Mouse (Mus musculus) stomach, postnatal 0 days (tissue): ENCODE results near the gene Tbc1d9b. TPM values are rescaled to one million over a fixed set of nuclear protein-coding genes. Genes with fewer than 3 reads are reported as not detected.
A peak's percentile ranks its signal among the peaks of the same experiment; 100 is the strongest.

Experiments
- ATAC-seq: fragments of 200-750 bp; cut with Nextera tagmentation; 2 replicates; pipeline ENCODE4 v1.8.0; 2017; ENCODE audit not compliant: low FRiP score, low TSS enrichment
- DNase-seq: peaks from one replicate; pipeline ENCODE4 v3.0.0-alpha.2; 2016; ENCODE audit warnings: low spot score
- H3K27ac ChIP-seq: fragments of 300-500 bp; sonication (generic); replicated peaks from 2 replicates; pipeline ENCODE4 v1.5.1; 2014; ENCODE audit warnings: mild to moderate bottlenecking, control low read depth
- H3K27me3 ChIP-seq: fragments of 300-500 bp; sonication (generic); 2 replicates; pipeline ENCODE4 v1.6.1; 2014; ENCODE audit warnings: low read length; ENCODE audit not compliant: control insufficient read depth, insufficient read depth
- H3K36me3 ChIP-seq: fragments of 300-500 bp; sonication (generic); 2 replicates; pipeline ENCODE4 v1.6.1; 2014; ENCODE audit warnings: low read length, mixed read lengths; ENCODE audit not compliant: control insufficient read depth, insufficient read depth
- H3K4me1 ChIP-seq: fragments of 300-500 bp; sonication (generic); replicated peaks from 2 replicates; pipeline ENCODE4 v1.6.1; 2014; ENCODE audit warnings: antibody characterized with exemption; ENCODE audit not compliant: control insufficient read depth, insufficient read depth
- H3K4me2 ChIP-seq: fragments of 300-500 bp; sonication (generic); replicated peaks from 2 replicates; pipeline ENCODE4 v1.6.1; 2014; ENCODE audit warnings: low read depth, mild to moderate bottlenecking, control low read depth, moderate library complexity
- H3K4me3 ChIP-seq: fragments of 300-500 bp; sonication (generic); 2 replicates; pipeline ENCODE4 v1.5.1; 2014; ENCODE audit warnings: low read depth, low read length, control low read depth
- H3K9ac ChIP-seq: fragments of 300-500 bp; sonication (generic); 2 replicates; pipeline ENCODE4 v1.6.1; 2014; ENCODE audit warnings: mild to moderate bottlenecking, low read length, control low read depth, mixed read lengths
- H3K9me3 ChIP-seq: fragments of 300-500 bp; sonication (generic); 2 replicates; pipeline ENCODE4 v1.6.1; 2016; ENCODE audit warnings: low read length; ENCODE audit not compliant: control insufficient read depth
- CTCF ChIP-seq: IDR thresholded peaks from 2 replicates; pipeline ENCODE4 v1.5.1; 2016; ENCODE audit warnings: antibody characterized with exemption, low read depth, mild to moderate bottlenecking, moderate library complexity
- EP300 ChIP-seq: optimal IDR thresholded peaks from 2 replicates; pipeline ENCODE3; 2016; ENCODE audit warnings: antibody characterized with exemption
- WGBS: fragments of 180-500 bp; shearing (Covaris S2); extraction: QIAGEN DNeasy Blood & Tissue Kit; methylation state at CpG from one replicate; pipeline ENCODE4 v1.1.7; 2014; 5-methylcytosine and 5-hydroxymethylcytosine counted together
- polyA plus RNA-seq: library from polyadenylated mRNA; unstranded; fragments of >200 nt; fragmentation: Nextera tagmentation; extraction: Ambion mirVana; gene quantifications from 2 replicates; pipeline ENCODE4 v1.2.1, GENCODE M21; 2015

Gene Tbc1d9b
- polyA plus RNA-seq, 1 experiment from 2014 or later, result 13.9 TPM

DNA sequence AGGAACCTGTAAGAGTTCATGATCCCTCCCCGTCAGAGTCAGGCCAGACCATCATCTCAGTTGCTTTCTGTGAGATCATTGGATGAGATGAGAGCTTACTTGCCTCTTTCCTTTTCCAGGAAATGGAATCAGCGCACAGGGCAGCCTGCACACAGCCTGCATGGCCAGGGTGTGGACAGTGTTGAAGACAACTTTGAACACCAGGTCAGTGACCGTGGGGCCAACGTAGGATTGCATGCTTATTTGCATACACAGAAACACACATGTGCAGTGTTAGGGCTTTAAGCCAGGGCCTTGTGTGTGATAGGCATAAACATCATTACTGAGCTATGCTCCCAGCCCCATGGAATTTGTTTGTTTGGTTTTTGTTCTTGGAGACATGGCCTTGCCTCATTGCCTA is 66.3 kb downstream of the Tbc1d9b start:
- H3K9ac ChIP-seq, result no peak overlapping the region
- no peaks in the 10 kb centered on the region for H3K27me3 ChIP-seq
- no peaks in the 10 kb centered on the region for H3K9me3 ChIP-seq
- H3K36me3 ChIP-seq, result peaks cover 25% of the 10 kb centered on the region
- no peak overlapping the region for H3K4me3 ChIP-seq
- DNase-seq, result no peak
- WGBS, result 80% methylated on average over 4 of the region's 4 CpGs
- H3K27ac ChIP-seq, result no peak overlapping the region
- TF ChIP-seq EP300 (no peak), CTCF (no peak)
- no peak overlapping the region for H3K4me2 ChIP-seq
- ATAC-seq, result peak; percentile 43; the same call in 1 of the 2 replicates
- H3K4me1 ChIP-seq, result no peaks in the 10 kb centered on the region

DNA sequence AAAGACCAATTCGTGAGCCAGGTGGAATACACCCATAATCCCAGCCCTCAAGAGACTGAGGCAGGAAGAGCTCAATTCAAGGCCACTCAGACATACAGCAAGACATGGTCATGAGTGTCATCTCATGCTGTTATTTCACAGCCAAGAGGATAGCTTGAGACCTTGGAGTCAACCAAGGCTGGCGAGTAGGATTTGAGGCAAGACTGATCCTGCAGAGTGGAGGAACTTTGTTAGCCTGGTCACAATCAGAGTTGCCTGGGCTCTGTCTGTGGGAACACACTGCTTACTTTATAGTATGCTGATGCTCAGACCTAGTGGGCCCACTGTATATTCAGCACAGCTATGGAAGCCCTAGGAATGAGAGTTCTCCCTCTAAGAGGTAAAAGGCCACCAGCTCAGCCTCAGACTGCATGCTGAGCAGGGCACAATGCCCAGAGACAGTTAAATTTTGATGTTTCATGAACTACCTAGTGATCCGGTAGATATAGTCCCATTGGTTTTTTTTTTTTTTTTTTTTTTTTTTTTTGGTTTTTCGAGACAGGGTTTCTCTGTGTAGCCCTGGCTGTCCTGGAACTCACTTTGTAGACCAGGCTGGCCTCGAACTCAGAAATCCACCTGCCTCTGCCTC is 67.1 kb downstream of the Tbc1d9b start:
- H3K27ac ChIP-seq, result no peak overlapping the region
- TF ChIP-seq EP300 (no peak), CTCF (no peak)
- peaks cover 31% of the 10 kb centered on the region for H3K36me3 ChIP-seq
- H3K4me1 ChIP-seq, result no peaks in the 10 kb centered on the region
- H3K9ac ChIP-seq, result no peak overlapping the region
- 82% methylated on average over 3 of the region's 5 CpGs for WGBS
- no peak overlapping the region for H3K4me2 ChIP-seq
- H3K4me3 ChIP-seq, result no peak overlapping the region
- no peaks in the 10 kb centered on the region for H3K27me3 ChIP-seq
- DNase-seq (no peak), ATAC-seq (no peak; the same call in 1 of the 2 replicates)
- no peaks in the 10 kb centered on the region for H3K9me3 ChIP-seq

DNA sequence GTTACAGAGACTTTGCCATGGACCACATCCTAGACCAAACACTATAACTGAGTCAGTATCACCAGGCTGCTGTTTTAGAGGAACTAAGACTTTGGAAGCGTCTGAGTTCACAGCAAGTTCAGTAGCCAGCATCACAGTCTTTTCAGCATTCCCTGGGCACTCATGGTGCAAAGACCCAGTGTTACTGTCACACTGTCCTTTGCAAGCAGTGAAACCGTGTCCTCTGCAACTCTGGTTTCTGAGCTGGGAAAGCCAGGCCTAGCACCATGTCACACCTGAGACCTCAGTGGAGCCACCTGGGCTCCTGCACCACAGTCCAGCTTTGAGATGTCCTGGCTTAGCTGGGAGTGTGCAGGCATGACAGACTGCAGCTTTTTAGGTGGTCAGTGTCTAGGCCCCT is 67.7 kb downstream of the Tbc1d9b start:
- no peak overlapping the region for H3K9ac ChIP-seq
- H3K27ac ChIP-seq, result no peak overlapping the region
- H3K4me1 ChIP-seq, result no peaks in the 10 kb centered on the region
- TF ChIP-seq EP300, result no peak
- no peak for TF ChIP-seq CTCF
- H3K27me3 ChIP-seq, result no peaks in the 10 kb centered on the region
- H3K4me2 ChIP-seq, result no peak overlapping the region
- no peak for DNase-seq
- no peak overlapping the region for H3K4me3 ChIP-seq
- peak; percentile 39; the same call in 1 of the 2 replicates for ATAC-seq
- H3K9me3 ChIP-seq, result no peaks in the 10 kb centered on the region
- H3K36me3 ChIP-seq, result peaks cover 33% of the 10 kb centered on the region
- 81% methylated on average over 2 of the region's 2 CpGs for WGBS

DNA sequence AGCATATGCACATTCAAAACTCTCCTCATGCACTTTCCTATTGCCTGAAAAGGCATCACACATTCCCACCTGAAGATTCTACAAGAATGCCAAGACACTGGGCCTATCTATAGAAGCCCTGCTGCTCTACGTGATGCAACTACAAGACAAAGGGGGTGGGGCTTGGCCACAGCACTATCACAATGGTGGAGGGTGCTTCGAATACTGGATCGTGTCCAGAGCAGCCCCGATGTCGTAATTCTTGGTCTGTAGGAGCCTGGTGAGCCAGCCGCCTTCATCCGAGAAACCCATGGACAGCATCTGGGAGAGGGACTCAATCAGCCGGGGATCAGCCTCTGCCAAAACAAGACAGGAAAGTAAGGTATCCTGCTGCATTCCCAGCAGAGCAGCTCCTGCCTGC is 69.4 kb downstream of the Tbc1d9b start:
- no peaks in the 10 kb centered on the region for H3K27me3 ChIP-seq
- H3K9ac ChIP-seq, result no peak overlapping the region
- H3K4me1 ChIP-seq, result no peaks in the 10 kb centered on the region
- ATAC-seq (peak; percentile 23; the same call in 1 of the 2 replicates), DNase-seq (no peak)
- H3K27ac ChIP-seq, result no peak overlapping the region
- no peak for TF ChIP-seq CTCF
- no peak for TF ChIP-seq EP300
- 75% methylated on average over 8 of the region's 8 CpGs for WGBS
- H3K36me3 ChIP-seq, result peaks cover 43% of the 10 kb centered on the region
- no peaks in the 10 kb centered on the region for H3K9me3 ChIP-seq
- no peak overlapping the region for H3K4me3 ChIP-seq
- no peak overlapping the region for H3K4me2 ChIP-seq

DNA sequence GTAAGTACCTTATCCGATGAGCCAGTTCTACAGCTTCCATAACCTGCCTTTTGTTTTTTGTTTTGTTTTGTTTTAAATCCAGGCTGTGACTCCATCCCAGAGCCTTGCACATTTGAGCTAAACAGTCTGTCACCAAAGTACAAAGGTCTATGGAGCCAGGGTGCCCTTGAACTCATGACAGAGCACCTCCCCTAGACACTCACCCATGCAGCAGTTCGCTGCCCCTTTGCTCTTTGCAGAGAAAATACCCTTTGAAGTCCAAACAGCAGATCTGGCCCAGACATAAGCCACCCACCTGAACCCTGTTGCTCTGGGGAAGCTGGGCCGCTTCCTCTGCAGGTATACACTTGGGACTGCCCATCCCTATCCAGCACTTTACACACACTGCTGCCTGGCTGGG is 70.4 kb downstream of the Tbc1d9b start:
- WGBS, result 92% methylated on average over 3 of the region's 3 CpGs
- H3K4me1 ChIP-seq, result no peaks in the 10 kb centered on the region
- no peak overlapping the region for H3K27ac ChIP-seq
- ATAC-seq, result no peak
- no peak overlapping the region for H3K9ac ChIP-seq
- no peaks in the 10 kb centered on the region for H3K27me3 ChIP-seq
- DNase-seq, result no peak
- H3K36me3 ChIP-seq, result peaks cover 52% of the 10 kb centered on the region
- no peak overlapping the region for H3K4me2 ChIP-seq
- TF ChIP-seq EP300, result no peak
- TF ChIP-seq CTCF, result no peak
- no peak overlapping the region for H3K4me3 ChIP-seq
- no peaks in the 10 kb centered on the region for H3K9me3 ChIP-seq

DNA sequence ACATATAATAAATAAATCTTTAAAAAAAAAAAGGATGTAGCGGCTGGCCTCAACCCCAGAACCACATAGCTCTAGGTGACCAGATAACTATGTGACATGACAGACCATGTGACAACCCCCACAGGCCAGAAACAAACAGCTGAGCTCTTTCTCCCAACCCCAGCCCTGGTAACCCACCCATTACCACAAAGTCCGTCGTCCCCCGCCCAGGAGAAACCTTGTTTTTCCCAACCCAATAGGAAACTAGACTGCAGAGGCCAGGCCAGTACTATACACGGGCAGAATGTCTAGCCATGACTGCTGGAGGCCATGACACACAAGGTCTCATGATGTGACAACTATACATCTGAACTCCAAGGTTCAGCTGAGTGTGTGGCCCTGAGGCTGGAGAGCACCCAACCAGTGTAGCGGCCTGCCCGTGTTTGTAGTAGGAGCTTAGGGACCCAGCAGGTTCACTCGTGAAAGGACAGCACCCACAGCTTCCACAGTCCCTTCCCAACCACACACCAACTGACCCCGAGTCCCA is 72.2 kb downstream of the Tbc1d9b start:
- H3K4me1 ChIP-seq, result no peaks in the 10 kb centered on the region
- peaks cover 60% of the 10 kb centered on the region for H3K36me3 ChIP-seq
- TF ChIP-seq CTCF (no peak), EP300 (no peak)
- WGBS, result 84% methylated on average over 9 of the region's 9 CpGs
- H3K27me3 ChIP-seq, result no peaks in the 10 kb centered on the region
- no peak overlapping the region for H3K27ac ChIP-seq
- DNase-seq, result no peak
- H3K9ac ChIP-seq, result no peak overlapping the region
- no peak overlapping the region for H3K4me2 ChIP-seq
- ATAC-seq, result no peak
- no peak overlapping the region for H3K4me3 ChIP-seq
- H3K9me3 ChIP-seq, result no peaks in the 10 kb centered on the region
